Mouse (Mus musculus): ENCODE measurements around the gene Prdm12.

DNA sequence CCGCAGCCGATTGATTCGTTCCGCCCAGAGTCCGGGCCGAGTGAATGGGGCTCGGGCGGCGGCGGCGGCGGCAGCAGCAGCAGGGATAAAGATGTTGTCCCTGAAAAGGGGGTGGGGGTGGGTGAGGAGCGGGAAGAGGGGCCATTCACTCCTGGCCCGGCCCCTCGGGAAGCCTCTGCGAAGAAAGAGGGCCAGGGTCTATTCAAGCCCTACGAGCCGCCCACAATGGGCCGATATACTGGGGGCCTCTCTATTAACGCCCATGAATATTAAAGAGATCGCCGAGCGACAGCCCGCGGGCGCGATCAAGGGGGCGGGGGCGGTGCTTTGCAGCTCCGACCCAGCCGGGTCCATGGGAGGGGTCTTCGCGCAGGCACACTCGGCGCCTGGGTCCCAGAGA lies 3.1 kb upstream of the Prdm12 start:
- TF ChIP-seq CTCF (IDR thresholded peaks at IDR 0.05; ENCODE audit: control insufficient read depth, insufficient read depth, insufficient read length) (no peak), MAX (IDR thresholded peaks at IDR 0.05) (no peak), USF1 (IDR thresholded peaks at IDR 0.05; ENCODE audit: low read depth) (no peak), MYOG (IDR thresholded peaks at IDR 0.05; ENCODE audit: control insufficient read depth, extremely low read depth, insufficient read length) (no peak), FOSL1 (IDR thresholded peaks at IDR 0.05; ENCODE audit: insufficient read depth, low read length, poor library complexity, severe bottlenecking) (no peak), MYOD1 (IDR thresholded peaks at IDR 0.05; ENCODE audit: control insufficient read depth, insufficient read length, low read depth) (no peak)

Data from C2C12 (cell line).